Mouse (Mus musculus): ENCODE measurements around the gene Mbnl2. TPM values are rescaled to one million over a fixed set of nuclear protein-coding genes. Genes with fewer than 3 reads are reported as not detected.

The Mbnl2 gene
- total and polyA plus RNA-seq, 3 experiments, result 23.8 to 28.9 (median 23.9) TPM

DNA sequence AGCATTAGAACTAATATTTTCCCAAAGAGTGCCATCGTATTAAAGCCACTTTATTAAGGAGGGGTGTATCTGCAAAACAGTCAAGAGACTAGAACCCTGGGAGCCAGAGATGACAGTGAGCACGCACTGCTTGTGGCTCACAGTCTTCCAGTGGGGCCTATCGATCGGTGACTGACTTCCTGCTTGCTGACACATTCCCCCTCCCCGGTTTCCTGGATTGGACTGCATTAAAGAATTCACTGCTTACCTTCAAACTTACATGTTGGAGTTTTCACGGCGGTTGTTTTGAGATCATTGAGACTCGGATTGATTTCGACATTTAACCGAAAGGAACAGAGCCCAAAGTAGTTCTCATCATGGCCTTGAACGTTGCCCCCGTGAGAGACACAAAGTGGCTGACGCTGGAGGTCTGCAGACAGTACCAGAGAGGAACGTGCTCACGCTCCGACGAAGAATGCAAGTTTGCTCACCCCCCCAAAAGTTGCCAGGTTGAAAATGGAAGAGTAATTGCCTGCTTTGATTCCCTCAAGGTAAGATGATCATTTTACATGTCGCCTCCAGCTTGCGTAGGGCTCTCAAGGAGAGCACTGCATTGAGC is 49.5 kb downstream of the Mbnl2 start:
- peaks cover 20 to 77% of the 10 kb centered on the region in 2 experiments for H3K4me1 ChIP-seq (ENCODE audit: control insufficient read depth in 1 of 2, insufficient read depth in 2 of 2)
- H3K9ac ChIP-seq (ENCODE audit: insufficient read depth, low read depth), result no peak overlapping the region
- H3K27ac ChIP-seq (ENCODE audit: insufficient read depth, low read depth), result no peak overlapping the region
- no peaks in the 10 kb centered on the region for H3K9me3 ChIP-seq (replicated peaks; ENCODE audit: low read length)
- H3K4me2 ChIP-seq (ENCODE audit: insufficient read depth, low read depth, poor library complexity, severe bottlenecking), result peak overlapping the region; percentile 68
- dilution Hi-C loops (cut with MboI; ENCODE audit: extremely low pct_ligation_motif_present, extremely low pct_unique_long_range_greater_than_20kb, low sequenced_read_pairs), result no loop called here
- H3K36me3 ChIP-seq (replicated peaks in 1 of 2; ENCODE audit: control insufficient read depth in 1 of 2, insufficient read depth in 1 of 2, low read length in 1 of 2), result peaks cover 20 to 65% of the 10 kb centered on the region in 2 experiments
- H3K27me3 ChIP-seq (replicated peaks), result no peaks in the 10 kb centered on the region
- H3K4me3 ChIP-seq (replicated peaks in 1 of 3; ENCODE audit: low read depth in 2 of 3, low read length in 2 of 3, poor library complexity in 1 of 3), result no peak overlapping the region
- no peak for DNase-seq (ENCODE audit: extremely low read depth)
- H3K79me2 ChIP-seq (replicated peaks; ENCODE audit: control insufficient read depth, extremely low read depth, insufficient read depth, poor library complexity, severe bottlenecking), result peaks cover 37% of the 10 kb centered on the region
- no peak for TF ChIP-seq MEF2A (IDR thresholded peaks at IDR 0.05; ENCODE audit: borderline replicate concordance, low read depth, low read length)
- no peak for TF ChIP-seq HCFC1 (IDR thresholded peaks at IDR 0.05; ENCODE audit: low read depth, low read length)
- TF ChIP-seq POLR2A (IDR thresholded peaks at IDR 0.05; ENCODE audit: low read depth, low read length), result no peak
- TF ChIP-seq MYC (IDR thresholded peaks at IDR 0.05; ENCODE audit: low read depth, low read length), result no peak
- TF ChIP-seq MAZ (IDR thresholded peaks at IDR 0.05; ENCODE audit: low read depth, low read length), result no peak
- no peak for TF ChIP-seq RAD21 (IDR thresholded peaks at IDR 0.05; ENCODE audit: low read depth, low read length)
- TF ChIP-seq BHLHE40 (IDR thresholded peaks at IDR 0.05; ENCODE audit: low read depth, low read length), result no peak
- TF ChIP-seq ZKSCAN1 (IDR thresholded peaks at IDR 0.05; ENCODE audit: borderline replicate concordance, low read depth, low read length), result no peak
- no peak for TF ChIP-seq GABPA (IDR thresholded peaks at IDR 0.05; ENCODE audit: insufficient replicate concordance, low read depth, low read length)
- TF ChIP-seq ETS1 (conservative IDR thresholded peaks at IDR 0.05; ENCODE audit: low read depth, low read length), result no peak
- TF ChIP-seq USF2 (conservative IDR thresholded peaks at IDR 0.05; ENCODE audit: low read depth, low read length), result no peak
- no peak for TF ChIP-seq UBTF (IDR thresholded peaks at IDR 0.05; ENCODE audit: low read depth, low read length)
- no peak for TF ChIP-seq NELFE (IDR thresholded peaks at IDR 0.05; ENCODE audit: low read depth, low read length)
- in situ Hi-C loops (cut with MboI; ENCODE audit: low pct_ligation_motif_present, low pct_unique_long_range_greater_than_20kb, low sequenced_read_pairs), result no loop called here

DNA sequence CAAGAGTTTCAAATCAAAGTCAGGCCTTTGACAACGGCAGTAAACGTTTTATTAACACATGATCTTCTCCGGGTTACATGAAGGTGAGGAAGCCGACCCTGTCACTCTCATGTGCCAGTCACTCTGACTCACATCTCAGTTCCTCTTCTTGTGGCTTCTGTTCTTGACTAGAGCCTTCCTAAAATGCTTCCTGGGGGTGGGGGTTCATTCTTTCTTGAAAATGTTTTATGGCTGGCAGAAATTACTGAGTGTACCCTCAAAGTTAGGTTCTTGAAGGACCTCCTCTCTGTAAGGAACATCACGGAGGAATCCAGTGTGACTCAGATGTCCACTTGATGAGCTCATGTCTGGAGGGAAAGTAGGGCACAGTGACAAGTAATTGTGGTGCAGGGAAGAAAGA is 50.2 kb downstream of the Mbnl2 start:
- Histone ChIP-seq H3K9me3 (replicated peaks; ENCODE audit: low read length) (no peaks in the 10 kb centered on the region), H3K27me3 (replicated peaks) (no peaks in the 10 kb centered on the region), H3K4me1 (ENCODE audit: control insufficient read depth in 1 of 2, insufficient read depth in 2 of 2) (peaks cover 20 to 79% of the 10 kb centered on the region in 2 experiments), H3K79me2 (replicated peaks; ENCODE audit: control insufficient read depth, extremely low read depth, insufficient read depth, poor library complexity, severe bottlenecking) (peaks cover 37% of the 10 kb centered on the region), H3K27ac (ENCODE audit: insufficient read depth, low read depth) (no peak overlapping the region), H3K36me3 (replicated peaks in 1 of 2; ENCODE audit: control insufficient read depth in 1 of 2, insufficient read depth in 1 of 2, low read length in 1 of 2) (peaks cover 24 to 68% of the 10 kb centered on the region in 2 experiments), H3K4me3 (replicated peaks in 1 of 3; ENCODE audit: low read depth in 2 of 3, low read length in 2 of 3, poor library complexity in 1 of 3) (no peak overlapping the region), H3K9ac (ENCODE audit: insufficient read depth, low read depth) (no peak overlapping the region), H3K4me2 (ENCODE audit: insufficient read depth, low read depth, poor library complexity, severe bottlenecking) (peak overlapping the region; percentile 68)
- in situ Hi-C loops (cut with MboI; ENCODE audit: low pct_ligation_motif_present, low pct_unique_long_range_greater_than_20kb, low sequenced_read_pairs) (no loop called here), dilution Hi-C loops (cut with MboI; ENCODE audit: extremely low pct_ligation_motif_present, extremely low pct_unique_long_range_greater_than_20kb, low sequenced_read_pairs) (no loop called here)
- peak; percentile 77 for DNase-seq (ENCODE audit: extremely low read depth)
- TF ChIP-seq SMC3 (IDR thresholded peaks at IDR 0.05; ENCODE audit: low read depth, low read length), result peak; percentile 13; the same call in 1 of the 2 replicates
- peak; percentile 93 for TF ChIP-seq ETS1 (conservative IDR thresholded peaks at IDR 0.05; ENCODE audit: low read depth, low read length)
- peak; percentile 76 for TF ChIP-seq MAZ (IDR thresholded peaks at IDR 0.05; ENCODE audit: low read depth, low read length)
- TF ChIP-seq POLR2AphosphoS2 (IDR thresholded peaks at IDR 0.05; ENCODE audit: low read depth, low read length), result no peak
- TF ChIP-seq ZC3H11A (IDR thresholded peaks at IDR 0.05; ENCODE audit: low read depth, low read length), result no peak
- TF ChIP-seq RCOR1 (conservative IDR thresholded peaks at IDR 0.05; ENCODE audit: low read depth, low read length), result peak; percentile 83; the same call in 1 of the 2 replicates
- TF ChIP-seq TBP (conservative IDR thresholded peaks at IDR 0.05; ENCODE audit: low read depth, low read length), result no peak
- no peak for TF ChIP-seq KAT2A (IDR thresholded peaks at IDR 0.05; ENCODE audit: insufficient replicate concordance, low read length)
- peak; percentile 53; the same call in 1 of the 2 replicates for TF ChIP-seq MXI1 (IDR thresholded peaks at IDR 0.05; ENCODE audit: low read depth, low read length)
- no peak for TF ChIP-seq UBTF (IDR thresholded peaks at IDR 0.05; ENCODE audit: low read depth, low read length)
- TF ChIP-seq ZMIZ1 (IDR thresholded peaks at IDR 0.05; ENCODE audit: low read depth, low read length), result no peak
- TF ChIP-seq BHLHE40 (IDR thresholded peaks at IDR 0.05; ENCODE audit: low read depth, low read length), result peak; percentile 100
- no peak for TF ChIP-seq USF1 (IDR thresholded peaks at IDR 0.05; ENCODE audit: low read depth, low read length)
- TF ChIP-seq MYC (IDR thresholded peaks at IDR 0.05; ENCODE audit: low read depth, low read length), result 0 out of 2 replicates have a peak, but pooled peaks have one; percentile 67
- TF ChIP-seq PAX5 (IDR thresholded peaks at IDR 0.05; ENCODE audit: low read length), result no peak
- no peak for TF ChIP-seq USF2 (conservative IDR thresholded peaks at IDR 0.05; ENCODE audit: low read depth, low read length)
- TF ChIP-seq GABPA (IDR thresholded peaks at IDR 0.05; ENCODE audit: insufficient replicate concordance, low read depth, low read length), result no peak
- peak; percentile 73 for TF ChIP-seq JUN (IDR thresholded peaks at IDR 0.05; ENCODE audit: insufficient read depth, low read depth, low read length)
- TF ChIP-seq TCF12 (IDR thresholded peaks at IDR 0.05; ENCODE audit: low read depth, low read length), result 0 out of 2 replicates have a peak, but pooled peaks have one; percentile 35
- peak; percentile 57; the same call in 1 of the 2 replicates for TF ChIP-seq MEF2A (IDR thresholded peaks at IDR 0.05; ENCODE audit: borderline replicate concordance, low read depth, low read length)
- TF ChIP-seq NELFE (IDR thresholded peaks at IDR 0.05; ENCODE audit: low read depth, low read length), result no peak
- TF ChIP-seq SIN3A (IDR thresholded peaks at IDR 0.05; ENCODE audit: low read length), result peak; percentile 88
- TF ChIP-seq CHD2 (IDR thresholded peaks at IDR 0.05; ENCODE audit: low read length), result peak; percentile 80
- TF ChIP-seq NRF1 (IDR thresholded peaks at IDR 0.05; ENCODE audit: low read depth, low read length), result no peak
- TF ChIP-seq POLR2A (IDR thresholded peaks at IDR 0.05; ENCODE audit: low read depth, low read length), result no peak
- 0 out of 2 replicates have a peak, but pooled peaks have one; percentile 48 for TF ChIP-seq MAX (IDR thresholded peaks at IDR 0.05; ENCODE audit: low read length)
- no peak for TF ChIP-seq RAD21 (IDR thresholded peaks at IDR 0.05; ENCODE audit: low read depth, low read length)

Measured in CH12.LX (cell line).